Mouse (Mus musculus): Measurements from ENCODE around the gene Hlx. TPM values are rescaled to one million over a fixed set of nuclear protein-coding genes. Genes with fewer than 3 reads are reported as not detected.

Gene Hlx
- total RNA-seq (2017), result 8.3 and 8.6 TPM in 2 replicates

- ATAC-seq (replicated peaks in 1 of 2; ENCODE audit: insufficient read depth in 1 of 2, low FRiP score in 2 of 2, low TSS enrichment in 1 of 2, low read depth in 1 of 2, poor library complexity in 2 of 2, severe bottlenecking in 2 of 2), result peak; percentile 65 to 74
These were observed at the start of gene Hlx for GRCm38 (mm10) chr1:184732556-184733049. Gene Hlx (minus strand): TSS chr1:184732619.

- no peak for ATAC-seq (replicated peaks in 1 of 2; ENCODE audit: insufficient read depth in 1 of 2, low FRiP score in 2 of 2, low TSS enrichment in 1 of 2, low read depth in 1 of 2, poor library complexity in 2 of 2, severe bottlenecking in 2 of 2)
These were observed 49.7 kb upstream of the Hlx start for GRCm38 (mm10) chr1:184782161-184782513.

- ATAC-seq (replicated peaks in 1 of 2; ENCODE audit: insufficient read depth in 1 of 2, low FRiP score in 2 of 2, low TSS enrichment in 1 of 2, low read depth in 1 of 2, poor library complexity in 2 of 2, severe bottlenecking in 2 of 2), result peak in 1 of 2 experiments; percentile 21; a peak in 1 of 4 replicates
These were observed 49.1 kb upstream of the Hlx start for GRCm38 (mm10) chr1:184781286-184782160.

- ATAC-seq (replicated peaks in 1 of 2; ENCODE audit: insufficient read depth in 1 of 2, low FRiP score in 2 of 2, low TSS enrichment in 1 of 2, low read depth in 1 of 2, poor library complexity in 2 of 2, severe bottlenecking in 2 of 2), result no peak
These were observed 45.7 kb upstream of the Hlx start for GRCm38 (mm10) chr1:184778157-184778556.

- ATAC-seq (replicated peaks in 1 of 2; ENCODE audit: insufficient read depth in 1 of 2, low FRiP score in 2 of 2, low TSS enrichment in 1 of 2, low read depth in 1 of 2, poor library complexity in 2 of 2, severe bottlenecking in 2 of 2), result no peak
These were observed 44.8 kb upstream of the Hlx start for GRCm38 (mm10) chr1:184777061-184777795.

- no peak for ATAC-seq (replicated peaks in 1 of 2; ENCODE audit: insufficient read depth in 1 of 2, low FRiP score in 2 of 2, low TSS enrichment in 1 of 2, low read depth in 1 of 2, poor library complexity in 2 of 2, severe bottlenecking in 2 of 2)
These were observed 42.9 kb upstream of the Hlx start for GRCm38 (mm10) chr1:184775289-184775688.

GRCm38 (mm10) chr1:184771891-184772249 is 39.5 kb upstream of the Hlx start:
- peak; percentile 20 to 24; a peak in 1 of 4 replicates for ATAC-seq (replicated peaks in 1 of 2; ENCODE audit: insufficient read depth in 1 of 2, low FRiP score in 2 of 2, low TSS enrichment in 1 of 2, low read depth in 1 of 2, poor library complexity in 2 of 2, severe bottlenecking in 2 of 2)

GRCm38 (mm10) chr1:184771202-184771890 is 38.9 kb upstream of the Hlx start:
- peak; percentile 80 to 81 for ATAC-seq (replicated peaks in 1 of 2; ENCODE audit: insufficient read depth in 1 of 2, low FRiP score in 2 of 2, low TSS enrichment in 1 of 2, low read depth in 1 of 2, poor library complexity in 2 of 2, severe bottlenecking in 2 of 2)

DNA sequence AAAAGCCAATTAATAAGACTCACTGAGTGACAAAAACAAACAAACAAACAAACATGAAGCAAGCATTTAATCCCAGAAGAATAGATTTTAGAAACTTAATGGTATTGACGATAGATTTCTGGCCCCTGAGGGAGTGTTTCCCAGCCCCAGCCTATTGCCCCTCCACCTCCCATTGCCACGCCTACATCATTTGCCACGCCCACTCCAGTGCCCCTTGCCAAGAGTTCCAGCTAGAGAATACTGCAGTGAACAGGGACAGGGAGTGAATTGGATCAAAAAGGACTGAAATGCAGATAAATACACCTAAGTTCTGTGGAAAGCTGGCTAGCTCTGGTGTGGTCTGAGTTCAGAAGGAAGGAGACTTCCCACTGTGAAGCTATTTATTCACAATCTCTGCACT is 31.4 kb upstream of the Hlx start:
- ATAC-seq (replicated peaks in 1 of 2; ENCODE audit: insufficient read depth in 1 of 2, low FRiP score in 2 of 2, low TSS enrichment in 1 of 2, low read depth in 1 of 2, poor library complexity in 2 of 2, severe bottlenecking in 2 of 2), result no peak

- ATAC-seq (replicated peaks in 1 of 2; ENCODE audit: insufficient read depth in 1 of 2, low FRiP score in 2 of 2, low TSS enrichment in 1 of 2, low read depth in 1 of 2, poor library complexity in 2 of 2, severe bottlenecking in 2 of 2), result no peak
These were observed 30.5 kb upstream of the Hlx start for GRCm38 (mm10) chr1:184762941-184763340.

DNA sequence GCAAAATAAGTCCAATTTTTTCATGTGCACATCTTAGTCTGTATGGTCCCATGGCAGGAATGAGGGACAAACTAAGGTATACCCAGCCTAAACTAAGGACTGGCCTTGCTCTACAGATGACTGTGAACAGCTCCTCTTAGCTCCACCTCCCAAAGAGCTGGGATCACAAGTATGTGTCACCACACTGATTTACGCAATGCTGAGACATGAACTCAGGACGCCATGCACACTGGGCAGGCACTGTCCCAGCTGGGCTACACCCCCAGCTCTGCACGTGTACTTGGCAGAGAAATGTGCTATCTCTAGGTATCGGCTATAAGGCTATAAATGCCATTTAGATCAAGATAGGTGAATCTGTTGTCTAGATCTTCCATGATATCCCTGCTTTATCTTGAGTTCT is 29.6 kb upstream of the Hlx start:
- no peak for ATAC-seq (replicated peaks in 1 of 2; ENCODE audit: insufficient read depth in 1 of 2, low FRiP score in 2 of 2, low TSS enrichment in 1 of 2, low read depth in 1 of 2, poor library complexity in 2 of 2, severe bottlenecking in 2 of 2)

GRCm38 (mm10) chr1:184752671-184753070 is 20.3 kb upstream of the Hlx start:
- no peak for ATAC-seq (replicated peaks in 1 of 2; ENCODE audit: insufficient read depth in 1 of 2, low FRiP score in 2 of 2, low TSS enrichment in 1 of 2, low read depth in 1 of 2, poor library complexity in 2 of 2, severe bottlenecking in 2 of 2)

GRCm38 (mm10) chr1:184750114-184750664 is 17.8 kb upstream of the Hlx start:
- no peak for ATAC-seq (replicated peaks in 1 of 2; ENCODE audit: insufficient read depth in 1 of 2, low FRiP score in 2 of 2, low TSS enrichment in 1 of 2, low read depth in 1 of 2, poor library complexity in 2 of 2, severe bottlenecking in 2 of 2)

GRCm38 (mm10) chr1:184748692-184749152 is 16.3 kb upstream of the Hlx start:
- ATAC-seq (replicated peaks in 1 of 2; ENCODE audit: insufficient read depth in 1 of 2, low FRiP score in 2 of 2, low TSS enrichment in 1 of 2, low read depth in 1 of 2, poor library complexity in 2 of 2, severe bottlenecking in 2 of 2), result no peak

- peak; percentile 61 to 73 for ATAC-seq (replicated peaks in 1 of 2; ENCODE audit: insufficient read depth in 1 of 2, low FRiP score in 2 of 2, low TSS enrichment in 1 of 2, low read depth in 1 of 2, poor library complexity in 2 of 2, severe bottlenecking in 2 of 2)
These were observed 5.6 kb upstream of the Hlx start for GRCm38 (mm10) chr1:184737876-184738479.

DNA sequence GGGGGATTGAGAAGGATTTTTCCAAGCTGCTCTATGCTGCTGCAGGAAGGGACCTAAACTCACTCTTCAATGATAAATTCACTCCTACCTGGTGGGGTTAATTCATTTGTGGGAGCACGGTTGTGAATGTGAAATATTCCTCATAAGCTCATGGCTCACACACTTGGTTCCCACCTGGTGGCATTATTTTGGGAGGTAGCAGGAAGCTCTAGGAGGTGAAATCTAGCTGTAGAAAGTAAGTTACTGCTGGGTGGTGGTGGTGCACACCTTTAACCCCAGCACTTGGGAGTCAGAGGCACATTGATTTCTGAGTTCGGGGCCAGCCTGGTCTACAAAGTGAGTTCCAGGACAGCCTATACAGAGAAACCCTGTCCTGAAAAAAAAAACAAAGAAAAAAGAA is 4.8 kb upstream of the Hlx start:
- ATAC-seq (replicated peaks in 1 of 2; ENCODE audit: insufficient read depth in 1 of 2, low FRiP score in 2 of 2, low TSS enrichment in 1 of 2, low read depth in 1 of 2, poor library complexity in 2 of 2, severe bottlenecking in 2 of 2), result no peak

- no peak for ATAC-seq (replicated peaks in 1 of 2; ENCODE audit: insufficient read depth in 1 of 2, low FRiP score in 2 of 2, low TSS enrichment in 1 of 2, low read depth in 1 of 2, poor library complexity in 2 of 2, severe bottlenecking in 2 of 2)
These were observed 3.8 kb upstream of the Hlx start for GRCm38 (mm10) chr1:184736260-184736659.
